Mouse (Mus musculus) embryo, embryonic 10 days (tissue): ENCODE results near the gene Actl6a.
"Not testable (repeated sequence)": the region's sequence is repeated elsewhere in the genome, so short reads cannot be mapped to it uniquely, and the experiment has no call there.

Experiments
- DNase-seq: peaks from one replicate; pipeline ENCODE4 v3.0.0-alpha.2; 2015; ENCODE audit warnings: low spot score

The Actl6a gene

DNA sequence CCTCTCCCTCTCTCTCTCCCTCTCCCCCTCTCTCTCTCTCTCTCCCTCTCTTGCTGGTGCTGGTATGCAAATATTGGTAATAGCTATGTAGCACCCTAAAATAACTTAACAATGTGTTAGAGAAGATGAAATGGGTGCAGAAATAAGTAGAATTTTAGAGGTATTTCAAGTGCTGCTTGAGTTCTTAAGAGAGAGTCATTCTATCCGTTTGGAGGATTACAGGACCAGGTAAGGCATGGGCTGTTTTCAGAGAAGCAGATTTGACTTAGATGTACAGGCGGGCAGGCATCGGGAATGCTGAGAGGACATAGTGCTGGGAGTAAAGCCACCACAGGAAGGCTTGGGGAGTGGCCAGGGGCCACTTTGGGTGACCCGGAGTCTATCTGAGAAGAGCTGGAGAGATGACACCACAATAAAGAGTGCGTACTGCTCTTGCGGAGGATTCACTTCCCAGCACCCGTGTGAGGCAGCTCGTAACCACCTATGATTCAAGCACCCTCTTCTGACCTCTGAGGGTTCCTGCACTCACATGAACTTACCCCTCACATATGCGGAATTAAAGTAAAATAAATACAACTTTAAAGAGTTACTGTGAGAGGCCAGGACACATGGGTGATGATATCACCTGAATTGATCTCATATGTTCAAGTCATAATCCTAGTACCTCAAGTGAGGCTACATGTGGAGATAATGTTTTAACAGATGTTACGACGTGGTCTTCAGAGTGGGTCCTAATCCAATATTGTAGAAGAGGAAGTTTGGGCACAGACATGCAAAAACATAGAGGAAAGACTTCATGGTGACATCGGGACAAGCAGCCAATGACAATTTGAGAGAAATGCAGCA lies 11.1 kb upstream of the Actl6a start:
- DNase-seq, result no peak

- DNase-seq, result no peak
Measured at GRCm38 (mm10) chr3:32695583-32695980, 10.5 kb upstream of the Actl6a start.

DNA sequence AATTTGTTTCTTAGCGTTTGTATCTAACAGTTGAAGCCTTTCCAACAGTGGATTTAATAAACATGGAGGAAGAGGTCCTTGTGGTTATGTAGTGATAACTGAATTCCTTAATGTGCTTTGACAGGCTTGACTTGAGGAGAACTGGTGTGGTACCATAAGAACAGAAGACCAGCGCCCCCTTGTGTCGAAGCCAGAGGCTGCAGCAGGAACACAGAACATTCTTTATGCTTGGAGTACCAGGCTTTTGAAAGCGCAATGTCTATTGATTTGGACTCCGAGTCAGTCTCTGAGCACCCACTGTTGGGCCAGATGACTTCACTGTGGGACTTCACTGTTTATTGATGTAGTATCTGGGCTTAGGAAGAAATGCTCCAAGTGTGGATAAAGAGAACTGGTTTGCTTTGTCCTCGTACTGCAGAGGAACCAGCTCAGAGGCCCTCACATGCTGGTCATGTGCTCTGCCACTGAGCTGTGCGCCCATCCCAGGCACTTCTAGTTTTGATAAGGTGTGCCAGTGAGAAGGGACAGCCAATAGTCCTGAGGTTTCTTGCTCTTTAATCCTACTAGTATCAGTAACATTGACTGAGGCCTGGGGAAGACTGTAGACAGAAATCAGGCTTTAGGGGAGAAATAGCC lies 7.8 kb upstream of the Actl6a start:
- peak; percentile 92 for DNase-seq

- not testable (repeated sequence) for DNase-seq
Measured at GRCm38 (mm10) chr3:32704021-32704420, 2.1 kb upstream of the Actl6a start.

- not testable (repeated sequence) for DNase-seq
Measured at GRCm38 (mm10) chr3:32704632-32705031, 1.5 kb upstream of the Actl6a start.

DNA sequence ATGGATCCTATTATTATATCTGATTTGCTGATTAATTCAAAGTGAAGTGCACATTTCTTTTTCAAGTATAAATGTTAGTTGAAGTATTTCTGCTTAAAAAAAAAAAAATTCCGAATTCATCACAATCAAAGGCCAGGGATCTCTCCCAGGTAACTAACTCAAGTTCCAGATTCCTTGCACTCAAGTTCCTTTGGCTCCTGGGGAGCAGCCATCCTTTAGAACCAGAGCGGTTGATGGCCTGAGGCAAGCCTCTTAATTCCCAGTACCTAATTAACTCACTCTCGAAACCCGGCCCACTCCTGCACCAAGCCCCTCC lies 1.9 kb downstream of the Actl6a start:
- DNase-seq, result no peak

DNA sequence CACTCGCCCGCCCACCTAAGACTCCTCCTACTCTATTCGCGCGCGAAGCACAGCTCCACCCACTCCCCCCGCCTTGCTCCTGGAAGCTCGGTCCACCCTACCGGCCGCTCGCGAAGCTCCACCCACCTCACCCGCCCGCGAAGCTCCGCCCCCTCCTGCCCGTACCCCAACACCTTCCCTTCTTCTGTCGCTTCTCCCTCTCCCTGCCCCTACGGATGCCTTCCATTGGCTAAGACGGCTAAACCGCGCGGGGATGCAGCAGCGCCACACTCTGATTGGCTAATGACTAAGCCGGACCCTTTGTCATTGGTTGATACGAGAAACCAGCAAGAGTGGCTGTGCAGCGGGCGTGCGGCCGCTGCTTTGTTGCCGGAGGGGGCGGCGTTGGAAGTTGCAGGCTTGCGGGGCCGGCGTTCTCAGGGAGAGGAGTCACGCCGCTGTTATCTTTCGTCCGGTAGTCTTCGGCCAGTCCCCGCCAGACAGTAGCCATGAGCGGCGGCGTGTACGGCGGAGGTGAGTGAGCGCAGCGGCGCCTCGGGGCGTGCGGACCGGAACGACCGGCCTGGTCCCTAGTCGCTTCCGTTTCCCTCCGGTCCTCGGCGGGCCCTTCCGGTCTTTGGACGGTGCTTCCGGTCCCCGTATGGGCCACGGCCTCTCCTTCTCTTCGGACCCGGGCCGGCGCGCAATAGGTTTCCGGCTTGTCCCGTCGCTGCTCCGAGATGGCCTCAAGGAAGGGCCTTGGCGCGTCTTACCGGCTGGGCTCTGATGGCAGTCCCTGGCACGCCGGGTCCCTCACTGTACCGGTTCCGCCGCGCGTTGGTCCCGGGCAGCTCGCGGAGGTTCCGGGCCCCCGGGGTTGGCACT lies 2.5 kb downstream of the Actl6a start:
- peak; percentile 99 for DNase-seq

- DNase-seq, result no peak
Measured at GRCm38 (mm10) chr3:32709388-32709787, 3.3 kb downstream of the Actl6a start.

DNA sequence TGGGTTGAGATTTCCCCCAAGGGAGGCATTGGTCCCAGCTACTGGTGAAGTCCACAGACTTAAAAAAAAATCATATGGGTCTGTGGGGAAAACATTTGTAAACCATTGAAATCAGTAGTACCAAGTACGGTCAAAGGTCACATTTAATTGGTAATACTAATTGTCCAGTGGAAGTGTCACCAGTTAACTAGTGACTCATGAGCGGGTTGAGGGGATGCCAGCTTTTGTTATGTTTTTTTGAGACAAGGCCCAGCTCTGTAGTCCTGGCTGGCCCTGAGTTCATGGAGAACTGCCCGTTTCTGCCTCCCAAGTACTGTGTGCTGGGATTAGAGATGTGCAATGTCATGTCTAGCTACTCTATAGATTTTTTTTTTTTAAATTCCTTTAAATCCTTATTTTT lies 7.6 kb downstream of the Actl6a start:
- DNase-seq, result no peak

DNA sequence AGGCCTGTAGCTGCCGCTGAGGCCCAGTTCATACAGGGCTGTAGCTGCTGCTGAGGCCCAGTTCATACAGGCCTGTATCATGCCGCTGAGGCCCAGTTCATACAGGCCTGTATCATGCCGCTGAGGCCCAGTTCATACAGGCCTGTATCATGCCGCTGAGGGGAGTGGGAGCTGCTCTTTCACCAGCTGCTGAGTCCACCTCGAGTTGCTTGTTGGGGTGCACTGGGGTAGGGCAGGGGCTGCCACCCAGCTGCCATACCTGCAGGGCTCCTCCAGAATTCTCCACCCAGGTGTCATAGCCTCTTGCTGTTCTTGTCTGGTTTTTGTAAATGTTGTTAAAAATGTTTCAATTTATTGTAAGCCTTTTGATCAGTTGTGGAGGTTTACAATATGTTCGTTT lies 11.3 kb downstream of the Actl6a start:
- DNase-seq, result not testable (repeated sequence)

GRCm38 (mm10) chr3:32718271-32718670 lies 12.2 kb downstream of the Actl6a start:
- no peak for DNase-seq

- DNase-seq, result no peak
Measured at GRCm38 (mm10) chr3:32724191-32724590, 18.1 kb downstream of the Actl6a start.

GRCm38 (mm10) chr3:32725951-32726350 lies 19.9 kb downstream of the Actl6a start:
- no peak for DNase-seq

- DNase-seq, result no peak
Measured at GRCm38 (mm10) chr3:32727861-32728260, 21.8 kb downstream of the Actl6a start.

- DNase-seq, result peak; percentile 99
Measured at GRCm38 (mm10) chr3:32736244-32737171, 30.4 kb downstream of the Actl6a start, which contains the start of gene Ndufb5. TSS of gene Ndufb5 (plus strand) at chr3:32736990.

- peak; percentile 51 for DNase-seq
Measured at GRCm38 (mm10) chr3:32737172-32737655, 31.1 kb downstream of the Actl6a start, which contains the start of gene Mrpl47. TSS of gene Mrpl47 (minus strand) at chr3:32737605.

DNA sequence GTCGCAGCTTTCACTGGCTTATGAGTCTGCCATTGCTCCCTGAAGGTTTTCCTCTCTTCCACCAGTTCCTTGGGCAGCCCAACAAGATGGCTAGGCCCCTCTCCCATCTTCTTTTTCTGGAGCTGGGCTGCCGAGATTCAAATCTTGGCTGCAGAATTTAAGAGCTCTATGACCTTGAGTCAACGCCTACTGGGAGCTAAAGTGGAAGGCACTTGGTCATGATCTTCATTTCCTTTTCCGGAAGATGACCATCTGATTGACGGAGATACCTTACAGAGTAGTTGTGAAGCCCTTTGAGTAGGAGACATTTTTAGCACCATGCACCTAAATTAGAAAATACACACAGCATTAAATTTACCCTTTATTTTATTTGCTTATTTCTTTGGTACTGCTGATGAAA lies 32.5 kb downstream of the Actl6a start:
- DNase-seq, result no peak

- DNase-seq, result no peak
Measured at GRCm38 (mm10) chr3:32742276-32742780, 36.2 kb downstream of the Actl6a start.

GRCm38 (mm10) chr3:32745001-32745400 lies 38.9 kb downstream of the Actl6a start:
- no peak for DNase-seq

- DNase-seq, result not testable (repeated sequence)
Measured at GRCm38 (mm10) chr3:32745426-32745825, 39.3 kb downstream of the Actl6a start.

- DNase-seq, result no peak
Measured at GRCm38 (mm10) chr3:32748384-32748783, 42.3 kb downstream of the Actl6a start.
